Comparison of ENCODE assay signal across 8 mouse cellular contexts in genomic region chr15:77366706-77367484, GRCm38 (mm10). TPM values are rescaled to one million over a fixed set of nuclear protein-coding genes. Genes with fewer than 3 reads are reported as not detected.
DNase-seq lines count a peak whose midpoint lies in the region; ATAC-seq and TF ChIP-seq lines count a peak whose summit lies in the region.

No protein-coding gene starts in this region.

- peak overlapping the region; percentile 76 for H3K4me2 ChIP-seq in heart, embryonic 14.5 days (ENCODE audit: low read length)
- H3K4me2 ChIP-seq in liver, embryonic 14.5 days (ENCODE audit: low read depth), result peak overlapping the region; percentile 40; the same call in 1 of the 2 replicates
- peak overlapping the region; percentile 55 for H3K4me2 ChIP-seq in neural tube, embryonic 14.5 days (ENCODE audit: low read depth, low read length)

- DNase-seq in brain, embryonic 18.5 days (ENCODE audit: low read depth, low spot score), result peak; percentile 83
- DNase-seq in fibroblast of lung, adult 2 months (ENCODE audit: low read depth), result peak; percentile 91
- DNase-seq in kidney, postnatal 14 days, result peak; percentile 88
- DNase-seq in liver, embryonic 14.5 days (ENCODE audit: low read depth in 3 of 3, low spot score in 3 of 3), result peak in 1 of 3 experiments; percentile 33
- peak; percentile 56 for DNase-seq in thymus, postnatal 0 days (ENCODE audit: low spot score)

- TF ChIP-seq EP300 in liver, embryonic 14.5 days (IDR thresholded peaks at IDR 0.05; ENCODE audit: low read depth), result no peak

- 2% methylated on average over 26 of the region's 26 CpGs for WGBS in heart, embryonic 14.5 days
- 5% methylated on average over 26 of the region's 26 CpGs for WGBS in liver, embryonic 14.5 days (ENCODE audit: insufficient replicate concordance)
- under 1% methylated on average over 26 of the region's 26 CpGs for WGBS in neural tube, embryonic 14.5 days

- no peaks in the 10 kb centered on the region for H3K27me3 ChIP-seq in C2C12 (ENCODE audit: control insufficient read depth, insufficient read depth, insufficient read length)
- H3K27me3 ChIP-seq in heart, embryonic 14.5 days (ENCODE audit: control insufficient read depth, insufficient read depth, low read length), result no peaks in the 10 kb centered on the region
- no peaks in the 10 kb centered on the region for H3K27me3 ChIP-seq in liver, embryonic 14.5 days (ENCODE audit: control insufficient read depth, insufficient read depth, low read length)
- no peaks in the 10 kb centered on the region for H3K27me3 ChIP-seq in neural tube, embryonic 14.5 days (ENCODE audit: control insufficient read depth, insufficient read depth, low read length)

- no peak for TF ChIP-seq CTCF in C2C12 (IDR thresholded peaks at IDR 0.05; ENCODE audit: control insufficient read depth, insufficient read depth, insufficient read length)
- peak; percentile 62 for TF ChIP-seq CTCF in liver, embryonic 14.5 days (IDR thresholded peaks at IDR 0.05; ENCODE audit: low read depth)

- ATAC-seq in heart, embryonic 14.5 days (ENCODE audit: insufficient number of reproducible peaks, insufficient read depth, low FRiP score, low read depth), result peak; percentile 57
- ATAC-seq in liver, embryonic 14.5 days (ENCODE audit: insufficient read depth), result no peak
- ATAC-seq in neural tube, embryonic 14.5 days (ENCODE audit: low read depth), result peak; percentile 67

- H3K79me3 ChIP-seq in C2C12 (ENCODE audit: low read depth), result no peaks in the 10 kb centered on the region

- no peaks in the 10 kb centered on the region for H3K79me2 ChIP-seq in C2C12 (ENCODE audit: control insufficient read depth, insufficient read depth)

- H3K9me3 ChIP-seq in heart, embryonic 14.5 days (ENCODE audit: control insufficient read depth, low read length), result no peaks in the 10 kb centered on the region
- no peaks in the 10 kb centered on the region for H3K9me3 ChIP-seq in liver, embryonic 14.5 days (ENCODE audit: control insufficient read depth, low read length)
- no peaks in the 10 kb centered on the region for H3K9me3 ChIP-seq in neural tube, embryonic 14.5 days (ENCODE audit: control insufficient read depth, low read length)

- peak overlapping the region; percentile 45 for H3ac ChIP-seq in C2C12 (ENCODE audit: control insufficient read depth, insufficient read length, low read depth)

- H3K4me3 ChIP-seq in C2C12 (ENCODE audit: insufficient read depth, poor library complexity, severe bottlenecking), result no peak overlapping the region
- peak overlapping the region; percentile 34 to 36 for H3K4me3 ChIP-seq in heart, embryonic 14.5 days (ENCODE audit: control insufficient read depth in 1 of 2, insufficient read depth in 1 of 2, low read depth in 1 of 2, low read length in 2 of 2)
- no peak overlapping the region for H3K4me3 ChIP-seq in liver, embryonic 14.5 days (ENCODE audit: insufficient read depth in 1 of 2, low read depth in 2 of 2, low read length in 2 of 2)
- peak overlapping the region; percentile 19 for H3K4me3 ChIP-seq in neural tube, embryonic 14.5 days (ENCODE audit: low read depth, low read length)

- H3K36me3 ChIP-seq in C2C12 (ENCODE audit: control insufficient read depth, insufficient read depth), result no peaks in the 10 kb centered on the region
- H3K36me3 ChIP-seq in heart, embryonic 14.5 days (ENCODE audit: control insufficient read depth, insufficient read depth, low read length), result no peaks in the 10 kb centered on the region
- H3K36me3 ChIP-seq in liver, embryonic 14.5 days (replicated peaks; ENCODE audit: control insufficient read depth, insufficient read depth, low read depth), result no peaks in the 10 kb centered on the region
- no peaks in the 10 kb centered on the region for H3K36me3 ChIP-seq in neural tube, embryonic 14.5 days (ENCODE audit: control insufficient read depth, insufficient read depth, low read length)

- peak overlapping the region; percentile 88 to 97 for H3K27ac ChIP-seq in heart, embryonic 14.5 days (replicated peaks in 1 of 2; ENCODE audit: control insufficient read depth in 1 of 2, insufficient read depth in 1 of 2, low read depth in 2 of 2, low read length in 2 of 2)
- no peak overlapping the region for H3K27ac ChIP-seq in liver, embryonic 14.5 days
- H3K27ac ChIP-seq in neural tube, embryonic 14.5 days (ENCODE audit: low read depth, low read length), result peak overlapping the region; percentile 63

- peak overlapping the region; percentile 73 for H3K9ac ChIP-seq in heart, embryonic 14.5 days (ENCODE audit: low read length)
- no peak overlapping the region for H3K9ac ChIP-seq in liver, embryonic 14.5 days (replicated peaks)
- peak overlapping the region; percentile 22 for H3K9ac ChIP-seq in neural tube, embryonic 14.5 days (replicated peaks; ENCODE audit: low read depth, low read length)

- peaks cover 12 to 25% of the 10 kb centered on the region in 2 experiments for H3K4me1 ChIP-seq in heart, embryonic 14.5 days (ENCODE audit: control insufficient read depth in 2 of 2, insufficient read depth in 2 of 2, low read length in 2 of 2)
- no peaks in the 10 kb centered on the region for H3K4me1 ChIP-seq in liver, embryonic 14.5 days (replicated peaks; ENCODE audit: control insufficient read depth in 2 of 2, insufficient read depth in 2 of 2, low read length in 1 of 2)
- H3K4me1 ChIP-seq in neural tube, embryonic 14.5 days (ENCODE audit: control insufficient read depth, insufficient read depth, low read length), result 0 out of 2 replicates have a peak, but pooled peaks cover 5% of the 10 kb centered on the region

TF ChIP-seq in C2C12, 6 proteins besides CTCF, POLR2A, EP300 and RAD21:
- TF ChIP-seq MAX (IDR thresholded peaks at IDR 0.05) (no peak), MYOD1 (IDR thresholded peaks at IDR 0.05; ENCODE audit: control insufficient read depth, insufficient read length, low read depth) (no peak), MYOG (IDR thresholded peaks at IDR 0.05; ENCODE audit: control insufficient read depth, extremely low read depth, insufficient read length) (no peak), USF1 (IDR thresholded peaks at IDR 0.05; ENCODE audit: low read depth) (no peak), FOSL1 (IDR thresholded peaks at IDR 0.05; ENCODE audit: insufficient read depth, low read length, poor library complexity, severe bottlenecking) (no peak), CEBPB (IDR thresholded peaks at IDR 0.05; ENCODE audit: low read depth) (no peak)

RNA-seq across cellular contexts. Expression of gene Apol7a, which starts 32.0 kb away (rescaled TPM):
- polyA plus RNA-seq in C2C12 (2012; fragmentation: generic; extraction: Trizol), result 0.27 TPM
- polyA plus RNA-seq in heart, embryonic 14.5 days (2014; fragmentation: Nextera tagmentation; extraction: Ambion mirVana), result 0.11 and 0.31 TPM in 2 replicates
- 0.25 and 0.26 TPM in 2 replicates for polyA plus RNA-seq in liver, embryonic 14.5 days (2012; rRNA removed)
- 0.56 and 0.69 TPM in 2 replicates for polyA plus RNA-seq in liver, embryonic 14.5 days (2014; fragmentation: Nextera tagmentation; extraction: Ambion mirVana)
- not detected in 2 replicates for polyA plus RNA-seq in neural tube, embryonic 14.5 days (2014; fragmentation: Nextera tagmentation; extraction: Ambion mirVana)
- 0.15 TPM in 1 of 2 replicates, not detected in the other for polyA plus RNA-seq in thymus, postnatal 0 days (2015; fragmentation: Nextera tagmentation; extraction: Ambion mirVana)

RNA-seq across cellular contexts. Expression of gene Apol9a, which starts 44.0 kb away (rescaled TPM):
- polyA plus RNA-seq in C2C12 (2012; fragmentation: generic; extraction: Trizol), result 18.1 TPM
- 0.82 and 0.94 TPM in 2 replicates for polyA plus RNA-seq in heart, embryonic 14.5 days (2014; fragmentation: Nextera tagmentation; extraction: Ambion mirVana)
- polyA plus RNA-seq in liver, embryonic 14.5 days (2012; rRNA removed), result not detected in 2 replicates
- polyA plus RNA-seq in liver, embryonic 14.5 days (2014; fragmentation: Nextera tagmentation; extraction: Ambion mirVana), result not detected in 2 replicates
- polyA plus RNA-seq in neural tube, embryonic 14.5 days (2014; fragmentation: Nextera tagmentation; extraction: Ambion mirVana), result 0.24 and 0.35 TPM in 2 replicates
- 0.69 and 0.90 TPM in 2 replicates for polyA plus RNA-seq in thymus, postnatal 0 days (2015; fragmentation: Nextera tagmentation; extraction: Ambion mirVana)

Comparison
In these comparisons a context has a peak if more than half of its experiments do, and no peak if none do; other contexts are left out.
1. H3K4me3 ChIP-seq: peak in heart, embryonic 14.5 days (2 of 2) and neural tube, embryonic 14.5 days (single experiment); none in C2C12 (single experiment) and liver, embryonic 14.5 days (0 of 2).
2. Peak in every context shown above with its lines, with median percentiles within 50 percentile points of each other: H3K4me2 ChIP-seq.